Mouse (Mus musculus) stomach, postnatal 0 days (tissue): ENCODE measurements around the gene Atp4b. TPM values are rescaled to one million over a fixed set of nuclear protein-coding genes. Genes with fewer than 3 reads are reported as not detected.

Source experiments
- ATAC-seq: fragments of 200-750 bp; cut with Nextera tagmentation; 2 replicates; pipeline ENCODE4 v1.8.0; 2017; ENCODE audit not compliant: low FRiP score, low TSS enrichment
- DNase-seq: peaks from one replicate; pipeline ENCODE4 v3.0.0-alpha.2; 2016; ENCODE audit warnings: low spot score
- H3K27ac ChIP-seq: fragments of 300-500 bp; sonication (generic); replicated peaks from 2 replicates; pipeline ENCODE4 v1.5.1; 2014; ENCODE audit warnings: mild to moderate bottlenecking, control low read depth
- H3K27me3 ChIP-seq: fragments of 300-500 bp; sonication (generic); 2 replicates; pipeline ENCODE4 v1.6.1; 2014; ENCODE audit warnings: low read length; ENCODE audit not compliant: control insufficient read depth, insufficient read depth
- H3K36me3 ChIP-seq: fragments of 300-500 bp; sonication (generic); 2 replicates; pipeline ENCODE4 v1.6.1; 2014; ENCODE audit warnings: low read length, mixed read lengths; ENCODE audit not compliant: control insufficient read depth, insufficient read depth
- H3K4me1 ChIP-seq: fragments of 300-500 bp; sonication (generic); replicated peaks from 2 replicates; pipeline ENCODE4 v1.6.1; 2014; ENCODE audit warnings: antibody characterized with exemption; ENCODE audit not compliant: control insufficient read depth, insufficient read depth
- H3K4me2 ChIP-seq: fragments of 300-500 bp; sonication (generic); replicated peaks from 2 replicates; pipeline ENCODE4 v1.6.1; 2014; ENCODE audit warnings: low read depth, mild to moderate bottlenecking, control low read depth, moderate library complexity
- H3K4me3 ChIP-seq: fragments of 300-500 bp; sonication (generic); 2 replicates; pipeline ENCODE4 v1.5.1; 2014; ENCODE audit warnings: low read depth, low read length, control low read depth
- H3K9ac ChIP-seq: fragments of 300-500 bp; sonication (generic); 2 replicates; pipeline ENCODE4 v1.6.1; 2014; ENCODE audit warnings: mild to moderate bottlenecking, low read length, control low read depth, mixed read lengths
- H3K9me3 ChIP-seq: fragments of 300-500 bp; sonication (generic); 2 replicates; pipeline ENCODE4 v1.6.1; 2016; ENCODE audit warnings: low read length; ENCODE audit not compliant: control insufficient read depth
- CTCF ChIP-seq: IDR thresholded peaks from 2 replicates; pipeline ENCODE4 v1.5.1; 2016; ENCODE audit warnings: antibody characterized with exemption, low read depth, mild to moderate bottlenecking, moderate library complexity
- EP300 ChIP-seq: optimal IDR thresholded peaks from 2 replicates; pipeline ENCODE3; 2016; ENCODE audit warnings: antibody characterized with exemption
- WGBS: fragments of 180-500 bp; shearing (Covaris S2); extraction: QIAGEN DNeasy Blood & Tissue Kit; methylation state at CpG from one replicate; pipeline ENCODE4 v1.1.7; 2014; 5-methylcytosine and 5-hydroxymethylcytosine counted together
- polyA plus RNA-seq: library from polyadenylated mRNA; unstranded; fragments of >200 nt; fragmentation: Nextera tagmentation; extraction: Ambion mirVana; gene quantifications from 2 replicates; pipeline ENCODE4 v1.2.1, GENCODE M21; 2015

Gene Atp4b
- polyA plus RNA-seq, 1 experiment from 2014 or later = 776 TPM

DNA sequence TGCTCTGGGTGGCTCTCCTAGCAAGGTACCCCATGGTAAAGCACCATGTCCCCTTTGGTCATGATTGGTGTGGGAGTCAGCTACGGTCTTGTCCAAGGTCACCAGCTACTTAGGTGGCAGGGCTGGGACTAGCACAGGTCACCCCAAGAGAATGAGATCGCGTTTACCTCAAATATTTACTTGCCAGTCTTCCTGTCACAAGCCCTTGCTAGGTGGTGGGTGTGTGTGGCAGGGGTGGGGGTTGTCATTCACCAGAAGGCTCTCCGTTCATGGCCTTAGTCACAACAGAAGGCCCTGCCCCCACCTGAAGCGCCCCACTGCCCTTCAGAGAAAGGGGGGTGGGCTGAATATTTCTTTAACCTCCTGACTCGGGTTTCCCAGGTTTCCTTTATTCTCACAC is 6.9 kb upstream of the Atp4b start:
- Histone ChIP-seq H3K9me3 (no peaks in the 10 kb centered on the region), H3K9ac (no peak overlapping the region), H3K4me2 (no peak overlapping the region), H3K4me1 (no peaks in the 10 kb centered on the region), H3K36me3 (no peaks in the 10 kb centered on the region), H3K4me3 (no peak overlapping the region), H3K27ac (no peak overlapping the region), H3K27me3 (no peaks in the 10 kb centered on the region)
- ATAC-seq (peak; percentile 49; the same call in 1 of the 2 replicates), DNase-seq (no peak)
- WGBS = 49% methylated on average over 6 of the region's 6 CpGs
- TF ChIP-seq EP300 (no peak), CTCF (no peak)

- no peak overlapping the region for H3K4me3 ChIP-seq
- no peak overlapping the region for H3K4me2 ChIP-seq
- H3K27me3 ChIP-seq = no peaks in the 10 kb centered on the region
- no peak overlapping the region for H3K27ac ChIP-seq
- peak; percentile 79 for ATAC-seq
- H3K4me1 ChIP-seq = no peaks in the 10 kb centered on the region
- H3K9ac ChIP-seq = no peak overlapping the region
- peak; percentile 46 for DNase-seq
- H3K36me3 ChIP-seq = no peaks in the 10 kb centered on the region
- TF ChIP-seq EP300 (no peak), CTCF (no peak)
- H3K9me3 ChIP-seq = no peaks in the 10 kb centered on the region
- WGBS = 78% methylated on average over 7 of the region's 7 CpGs
These were observed 2.8 kb downstream of the Atp4b start for GRCm38 (mm10) chr8:13393869-13394268.

GRCm38 (mm10) chr8:13388744-13389143 is 7.9 kb downstream of the Atp4b start:
- no peak overlapping the region for H3K4me3 ChIP-seq
- TF ChIP-seq CTCF = no peak
- TF ChIP-seq EP300 = no peak
- 0 out of 2 replicates have a peak, but pooled peaks have one; percentile 20 for ATAC-seq

DNA sequence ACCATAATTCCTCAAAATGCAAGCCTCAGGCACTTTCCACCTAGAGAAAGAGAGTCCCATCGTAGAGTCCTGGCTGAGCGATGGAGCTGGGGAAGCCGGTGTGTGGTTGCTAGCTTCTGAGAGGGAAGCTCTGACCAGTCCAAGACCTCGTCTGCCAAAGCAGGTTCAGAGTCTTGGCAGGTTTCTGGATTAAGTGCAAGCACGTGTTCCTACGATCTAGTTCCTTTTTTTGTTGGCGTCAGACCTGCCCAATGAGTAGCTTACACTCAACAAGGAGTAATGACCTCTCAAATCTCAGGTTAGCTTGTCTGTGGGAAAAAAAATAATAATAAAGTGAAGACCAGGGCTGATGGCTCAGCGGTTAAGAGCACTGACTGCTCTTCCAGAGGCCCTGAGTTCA is 8.9 kb downstream of the Atp4b start:
- no peaks in the 10 kb centered on the region for H3K9me3 ChIP-seq
- ATAC-seq = no peak
- no peaks in the 10 kb centered on the region for H3K4me1 ChIP-seq
- TF ChIP-seq EP300 = no peak
- no peak for TF ChIP-seq CTCF
- WGBS = 73% methylated on average over 8 of the region's 8 CpGs
- H3K4me2 ChIP-seq = no peak overlapping the region
- H3K27me3 ChIP-seq = no peaks in the 10 kb centered on the region
- H3K36me3 ChIP-seq = no peaks in the 10 kb centered on the region
- no peak overlapping the region for H3K9ac ChIP-seq
- no peak overlapping the region for H3K27ac ChIP-seq
- DNase-seq = no peak
- H3K4me3 ChIP-seq = no peak overlapping the region

More at GRCm38 (mm10) chr8:13388744-13389143, 7.9 kb downstream of the Atp4b start:
- Histone ChIP-seq H3K9ac (no peak overlapping the region), H3K36me3 (no peaks in the 10 kb centered on the region), H3K4me1 (no peaks in the 10 kb centered on the region), H3K27ac (no peak overlapping the region), H3K4me2 (no peak overlapping the region), H3K27me3 (no peaks in the 10 kb centered on the region), H3K9me3 (no peaks in the 10 kb centered on the region)
- 62% methylated on average over 2 of the region's 2 CpGs for WGBS
- DNase-seq = no peak

GRCm38 (mm10) chr8:13386366-13386765 is 10.3 kb downstream of the Atp4b start:
- Histone ChIP-seq H3K9me3 (no peaks in the 10 kb centered on the region), H3K4me3 (no peak overlapping the region), H3K27me3 (no peaks in the 10 kb centered on the region), H3K27ac (no peak overlapping the region), H3K36me3 (no peaks in the 10 kb centered on the region), H3K9ac (no peak overlapping the region), H3K4me2 (no peak overlapping the region), H3K4me1 (no peaks in the 10 kb centered on the region)
- ATAC-seq (no peak), DNase-seq (no peak)
- 73% methylated on average over 13 of the region's 13 CpGs for WGBS
- TF ChIP-seq EP300 (no peak), CTCF (no peak)

GRCm38 (mm10) chr8:13382999-13383398 is 13.6 kb downstream of the Atp4b start:
- Histone ChIP-seq H3K9me3 (no peaks in the 10 kb centered on the region), H3K27me3 (no peaks in the 10 kb centered on the region), H3K4me1 (no peaks in the 10 kb centered on the region), H3K9ac (no peak overlapping the region), H3K4me3 (no peak overlapping the region), H3K4me2 (no peak overlapping the region), H3K27ac (no peak overlapping the region), H3K36me3 (peaks cover 13% of the 10 kb centered on the region; the same call in 1 of the 2 replicates)
- TF ChIP-seq EP300 (no peak), CTCF (no peak)
- DNase-seq = no peak
- no peak for ATAC-seq
- WGBS = 89% methylated on average over 4 of the region's 4 CpGs
